Mouse (Mus musculus): Measurements from ENCODE around the gene Rpgr.

GRCm38 (mm10) chrX:10216410-10216949 lies at the start of gene Rpgr:
- no peak for TF ChIP-seq EP300 (optimal IDR thresholded peaks at IDR 0.05)
- peak; percentile 85 for TF ChIP-seq CTCF (IDR thresholded peaks at IDR 0.05; ENCODE audit: low read depth)

All from stomach, postnatal 0 days (tissue).